Mouse (Mus musculus) left cerebral cortex, adult 11 months (tissue): ENCODE measurements at regions not wholly inside any gene's neighbourhood (a gene's known extent, or its start where the extent isn't known, plus 50 kb on each side); places are given as distances from the start of the nearest gene placed in this dataset.

Experiments used
- DNase-seq: peaks from one replicate; pipeline ENCODE4 v3.0.0; 2022; ENCODE audit warnings: low spot score

GRCm38 (mm10) chr4:125765171-125765570 is 259.2 kb upstream of the Csf3r start:
- no peak for DNase-seq

GRCm38 (mm10) chr4:125777126-125777525 is 247.2 kb upstream of the Csf3r start:
- no peak for DNase-seq

DNA sequence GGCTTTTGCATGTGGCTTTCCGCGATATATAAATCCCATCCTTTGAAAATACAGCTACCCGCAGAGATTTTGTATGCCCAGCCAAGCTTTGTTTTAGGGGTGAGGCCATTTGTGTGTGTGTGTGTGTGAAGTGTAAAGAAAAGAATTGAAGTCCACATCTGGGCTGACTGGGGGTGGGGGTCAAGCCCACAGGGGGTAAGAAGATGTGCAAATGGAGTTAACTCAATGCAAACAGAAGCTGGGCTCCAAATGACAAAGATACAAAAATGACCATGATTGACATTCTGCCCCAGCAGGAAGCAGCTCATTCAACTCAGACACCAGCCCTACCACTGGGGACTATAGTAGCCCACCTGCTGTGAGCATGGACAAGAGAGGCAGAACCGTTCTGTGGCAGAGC is 244.2 kb upstream of the Csf3r start:
- DNase-seq, result no peak

GRCm38 (mm10) chr4:125780921-125781487 is 243.3 kb upstream of the Csf3r start:
- peak; percentile 59 for DNase-seq

GRCm38 (mm10) chr4:125782346-125782745 is 242.0 kb upstream of the Csf3r start:
- no peak for DNase-seq

DNA sequence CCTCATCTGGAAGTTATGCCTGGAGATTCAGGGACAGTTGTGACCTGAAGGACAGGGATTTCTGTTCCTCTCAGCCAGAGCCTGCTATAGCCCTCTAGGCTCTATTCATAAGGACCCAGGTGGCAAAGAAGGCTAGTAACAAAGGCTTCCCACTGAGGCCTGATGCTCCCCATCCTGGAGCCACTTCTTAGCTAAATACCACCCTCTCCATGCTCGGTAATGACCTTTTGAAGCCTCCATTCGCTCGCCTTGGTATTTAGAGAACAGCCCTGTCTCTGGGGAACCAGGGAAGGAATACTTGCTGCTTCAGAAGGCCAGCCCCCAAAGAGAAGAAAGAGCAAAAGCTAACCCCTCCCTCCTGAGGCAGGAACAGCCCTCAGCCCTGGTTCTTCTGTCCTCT is 238.3 kb upstream of the Csf3r start:
- DNase-seq, result no peak

DNA sequence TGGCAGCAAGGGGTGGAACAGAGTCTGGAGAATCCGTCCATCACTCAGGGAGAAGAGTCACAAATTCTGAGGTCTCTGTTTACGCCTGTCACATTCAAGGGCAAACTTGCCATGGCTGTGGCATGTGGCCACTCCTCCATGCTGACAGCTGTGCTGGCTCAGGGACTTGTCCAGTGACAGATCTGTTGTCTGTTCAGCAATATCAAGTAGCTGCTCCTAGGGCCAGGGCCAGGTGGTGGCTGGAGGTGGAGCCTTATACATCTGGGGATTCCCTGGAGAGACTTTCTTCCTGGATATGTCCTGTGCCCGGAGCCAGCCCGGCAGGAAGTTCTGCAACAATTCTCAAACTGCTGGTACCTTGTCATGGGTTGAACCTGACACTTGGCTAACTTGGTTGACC is 229.7 kb upstream of the Csf3r start:
- DNase-seq, result no peak

- DNase-seq, result no peak
Observed at GRCm38 (mm10) chr4:125807923-125808322, 216.4 kb upstream of the Csf3r start.

GRCm38 (mm10) chr4:125809446-125810108 is 214.8 kb upstream of the Csf3r start:
- DNase-seq, result no peak

DNA sequence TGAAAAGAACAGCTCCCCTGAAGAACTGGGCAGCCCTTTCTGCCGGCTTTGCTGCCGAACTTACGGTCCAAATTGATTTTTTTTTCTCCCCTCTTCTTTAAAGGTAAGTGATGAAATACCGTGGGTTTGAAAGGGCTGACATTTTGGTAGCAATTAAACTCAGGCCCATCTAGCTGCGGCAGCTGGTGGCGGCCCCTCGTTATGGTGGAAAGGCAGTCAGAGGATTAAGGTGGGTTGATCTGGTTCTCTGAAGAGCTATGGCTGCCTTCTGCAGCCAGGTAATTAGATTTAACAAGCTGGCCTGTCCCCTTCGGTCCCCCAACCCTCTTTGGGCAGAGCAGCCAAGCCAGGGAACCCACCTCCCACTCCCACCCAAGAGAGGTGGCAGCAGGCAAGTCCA is 214.1 kb upstream of the Csf3r start:
- DNase-seq, result no peak

- peak; percentile 72 for DNase-seq
Observed at GRCm38 (mm10) chr4:125814311-125814710, 210.0 kb upstream of the Csf3r start.

GRCm38 (mm10) chr4:125815276-125815675 is 209.1 kb upstream of the Csf3r start:
- no peak for DNase-seq

DNA sequence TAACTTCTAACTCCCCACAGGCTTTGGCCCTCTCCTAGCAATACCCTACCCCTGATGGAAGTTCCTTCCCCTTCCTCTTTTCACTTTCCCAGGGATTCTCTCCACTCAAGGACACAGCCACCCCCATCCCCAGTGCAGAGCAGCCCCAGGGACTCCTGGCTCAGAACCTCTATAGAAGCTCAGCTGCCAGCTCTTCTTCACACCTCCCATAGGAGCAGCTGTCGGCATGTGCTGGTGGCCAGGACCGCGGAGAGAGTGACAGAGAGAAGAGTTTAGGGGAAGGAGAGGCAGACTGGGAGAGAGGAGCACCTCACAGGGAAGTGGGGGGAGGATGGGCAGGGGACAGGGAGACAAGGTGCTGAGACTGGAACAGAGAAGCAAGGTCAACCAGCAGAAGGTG is 199.8 kb upstream of the Csf3r start:
- DNase-seq, result peak; percentile 47

DNA sequence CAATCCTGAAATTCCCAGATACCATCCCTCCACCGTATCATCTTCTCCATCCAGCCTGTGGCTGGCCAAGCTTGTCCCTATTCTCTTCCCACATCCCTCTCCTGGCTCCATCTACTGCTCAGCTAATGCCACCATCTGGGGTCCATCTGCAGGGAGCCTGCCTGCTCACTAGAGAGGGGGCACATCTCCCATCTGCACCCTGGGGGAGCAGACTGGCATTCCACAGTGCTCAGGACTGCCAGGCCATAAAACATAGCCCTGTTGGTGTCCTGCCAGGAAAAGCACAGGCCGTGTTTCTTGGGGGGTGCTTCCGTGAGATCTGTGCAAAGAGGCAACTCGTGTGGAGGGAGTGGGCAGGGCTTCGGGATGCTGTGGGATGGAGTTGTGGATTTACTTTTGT is 197.9 kb upstream of the Csf3r start:
- no peak for DNase-seq

GRCm38 (mm10) chr4:125835250-125835649 is 189.1 kb upstream of the Csf3r start:
- no peak for DNase-seq

DNA sequence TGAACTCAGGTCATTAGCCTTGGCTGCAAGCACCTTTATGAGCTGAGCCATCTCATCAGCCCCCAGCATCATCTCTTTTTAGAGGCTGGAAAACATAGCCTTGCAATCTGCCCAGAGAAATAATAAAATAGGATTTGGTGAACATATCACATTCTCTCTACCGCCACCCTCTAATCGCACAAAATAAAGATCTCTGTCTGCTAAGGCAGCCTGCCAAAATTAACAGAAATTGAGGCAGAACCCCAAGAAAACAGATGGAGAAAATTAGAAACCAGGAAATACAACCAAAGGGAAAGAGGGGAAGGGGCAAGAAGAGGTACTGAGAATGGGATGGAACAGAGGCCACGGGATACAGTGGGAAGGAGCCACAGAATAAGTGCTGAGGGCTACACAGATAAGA is 176.8 kb upstream of the Csf3r start:
- no peak for DNase-seq

DNA sequence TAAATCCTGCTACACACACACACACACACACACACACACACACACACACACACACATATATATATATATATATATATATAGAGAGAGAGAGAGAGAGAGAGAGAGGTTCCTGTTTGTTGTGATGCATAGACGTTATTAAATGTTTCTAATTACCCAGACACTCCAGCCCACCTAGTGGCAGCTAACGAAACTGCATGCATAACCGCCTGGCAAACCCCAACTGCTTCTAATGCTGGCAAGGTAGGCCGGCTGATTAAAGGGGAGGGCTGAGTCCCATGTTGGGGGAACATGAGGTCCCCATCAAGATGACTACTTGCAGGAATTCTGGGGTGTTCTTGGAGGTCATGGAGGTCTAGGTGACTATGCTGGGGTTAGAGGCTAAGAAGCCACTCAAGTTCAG is 174.1 kb upstream of the Csf3r start:
- DNase-seq, result no peak

- DNase-seq, result peak; percentile 11
Observed at GRCm38 (mm10) chr4:125852545-125852944, 171.8 kb upstream of the Csf3r start.

DNA sequence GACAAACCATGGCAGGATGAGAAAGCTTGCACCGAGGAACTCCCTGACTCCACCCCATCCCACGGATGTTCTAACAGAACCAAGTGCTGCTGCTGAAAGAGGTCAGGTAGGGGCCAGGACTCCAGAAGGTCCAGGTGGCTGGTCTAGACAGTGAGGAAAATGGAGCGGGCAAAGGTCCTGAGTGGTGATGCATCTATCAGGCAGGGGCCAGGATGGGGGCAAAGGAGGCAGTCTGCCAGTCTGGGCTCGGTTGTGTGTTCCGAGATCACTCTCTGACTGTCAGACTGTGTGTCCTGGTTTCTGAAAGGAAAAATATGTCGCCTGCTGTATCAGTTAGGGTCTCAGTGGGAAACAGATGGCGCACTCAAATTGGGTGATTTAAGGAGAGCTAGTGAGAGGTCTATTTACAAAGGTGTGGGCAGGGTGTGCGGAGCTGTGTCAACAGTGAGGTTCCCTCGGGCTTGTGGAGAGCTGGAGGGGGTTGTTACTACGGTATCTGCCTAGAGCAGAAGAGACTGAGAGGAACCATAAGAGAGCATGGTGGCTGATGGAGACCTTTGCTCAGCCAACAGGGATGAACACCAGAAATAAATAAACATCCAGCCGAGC is 168.3 kb upstream of the Csf3r start:
- DNase-seq, result no peak

- DNase-seq, result no peak
Observed at GRCm38 (mm10) chr4:125856781-125857180, 167.6 kb upstream of the Csf3r start.

DNA sequence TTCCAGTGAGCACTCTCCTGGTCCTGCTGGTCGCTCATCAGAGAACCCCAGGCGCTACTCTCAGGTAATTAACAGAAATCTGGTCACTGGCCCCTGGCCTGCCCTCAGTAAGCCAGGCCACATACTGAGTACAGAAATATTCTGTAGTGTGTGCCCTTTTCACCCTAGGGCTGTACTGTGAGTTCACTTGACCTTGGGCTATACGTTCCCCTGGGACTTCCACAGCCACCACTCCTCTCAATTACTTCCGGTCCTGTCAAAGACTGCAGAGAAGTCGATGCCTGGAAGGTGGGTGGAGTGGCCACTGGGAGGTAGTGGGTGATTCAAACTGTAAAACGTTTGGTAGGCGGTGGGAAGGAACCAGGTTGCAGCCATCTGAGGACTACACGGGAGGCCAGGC is 159.3 kb upstream of the Csf3r start:
- no peak for DNase-seq

DNA sequence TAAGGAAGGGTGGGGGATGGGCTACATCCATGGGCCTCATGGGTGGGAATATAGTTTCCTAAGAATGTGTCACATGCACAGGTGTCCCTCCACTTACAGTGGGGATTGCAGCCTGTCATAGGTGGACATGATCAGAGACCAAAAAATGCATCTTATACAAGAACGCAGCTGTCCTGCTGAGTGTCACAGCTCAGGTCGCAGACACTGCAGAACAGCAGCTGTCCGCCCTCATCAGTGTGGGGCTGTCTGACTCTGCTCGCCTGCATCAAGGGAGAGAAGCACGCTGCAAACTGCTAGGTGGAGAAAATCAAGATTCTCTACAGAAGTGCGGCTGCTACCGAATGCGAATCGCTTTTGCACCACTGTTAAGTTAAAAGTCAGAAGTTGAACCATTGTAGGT is 158.6 kb upstream of the Csf3r start:
- DNase-seq, result no peak

- no peak for DNase-seq
Observed at GRCm38 (mm10) chr4:125871211-125871610, 153.1 kb upstream of the Csf3r start.

DNA sequence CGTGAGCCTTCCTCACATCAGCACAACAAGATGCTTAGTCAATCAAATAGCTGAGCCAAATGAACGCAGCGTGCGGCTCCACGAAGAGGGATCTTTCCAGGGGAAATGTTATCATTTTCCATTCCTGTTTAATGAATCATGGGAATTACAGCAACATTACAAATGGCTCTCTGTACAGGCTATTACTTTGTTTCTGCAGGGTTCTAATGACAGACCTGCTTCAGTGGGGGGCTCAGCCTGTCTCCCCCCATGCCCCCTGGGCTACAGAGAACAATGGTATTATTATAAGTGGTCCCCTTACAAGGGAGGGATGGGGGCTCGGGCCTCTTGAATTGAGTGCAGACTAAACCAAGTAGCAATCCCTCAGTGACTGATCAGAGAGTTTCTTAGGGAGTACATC is 144.3 kb upstream of the Csf3r start:
- no peak for DNase-seq
